Mouse (Mus musculus): ENCODE data around the gene Tgm2. TPM values are rescaled to one million over a fixed set of nuclear protein-coding genes. Genes with fewer than 3 reads are reported as not detected.

Tgm2 gene
- total RNA-seq (2021) = 10 to 100 TPM; 48.4 to 50.2 TPM
- long read RNA-seq, experiment 1, transcript Tgm2-201 (13 exons, 3,596 nt) = major isoform, 26 of 40 reads
- long read RNA-seq, experiment 1, partial matches to known transcripts = 10 of 40 reads
- long read RNA-seq, experiment 1, other reads (novel, unspliced or antisense) = 4 of 40 reads
- long read RNA-seq, experiment 2, transcript Tgm2-201 (13 exons, 3,596 nt) = major isoform, 24 of 36 reads
- long read RNA-seq, experiment 2, partial matches to known transcripts = 5 of 36 reads
- long read RNA-seq, experiment 2, other reads (novel, unspliced or antisense) = 7 of 36 reads

DNA sequence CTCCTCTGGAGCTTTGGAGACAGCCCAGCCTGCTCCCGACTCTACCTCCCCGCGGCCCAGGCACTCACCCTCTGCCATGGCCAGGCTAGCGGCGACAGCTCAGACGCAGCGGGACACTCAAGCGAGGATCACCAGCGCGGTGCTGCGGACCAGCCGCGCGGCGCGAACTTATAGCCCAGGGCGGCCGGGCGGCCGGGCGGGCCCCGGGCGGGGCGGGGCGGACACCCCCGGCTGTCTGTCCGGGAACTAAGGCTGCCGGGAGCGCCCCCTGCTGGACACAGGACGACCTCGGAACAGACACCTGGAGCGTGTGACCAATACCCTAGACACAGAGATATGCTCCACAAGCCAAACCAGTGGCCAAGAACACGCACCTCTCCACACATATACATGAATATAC lies at the start of gene Tgm2:
Gene Tgm2, minus strand, starts transcription at position 214 of the 400 bp plus-strand sequence.
- intact Hi-C loops (cut with DNase I; ENCODE audit: low total_unique reads) = loop anchor here (5.0 kb wide), 2 partner anchors 39 to 84 kb away; no protein-coding TSS in a partner anchor
- DNase-seq = peak; percentile 93

DNA sequence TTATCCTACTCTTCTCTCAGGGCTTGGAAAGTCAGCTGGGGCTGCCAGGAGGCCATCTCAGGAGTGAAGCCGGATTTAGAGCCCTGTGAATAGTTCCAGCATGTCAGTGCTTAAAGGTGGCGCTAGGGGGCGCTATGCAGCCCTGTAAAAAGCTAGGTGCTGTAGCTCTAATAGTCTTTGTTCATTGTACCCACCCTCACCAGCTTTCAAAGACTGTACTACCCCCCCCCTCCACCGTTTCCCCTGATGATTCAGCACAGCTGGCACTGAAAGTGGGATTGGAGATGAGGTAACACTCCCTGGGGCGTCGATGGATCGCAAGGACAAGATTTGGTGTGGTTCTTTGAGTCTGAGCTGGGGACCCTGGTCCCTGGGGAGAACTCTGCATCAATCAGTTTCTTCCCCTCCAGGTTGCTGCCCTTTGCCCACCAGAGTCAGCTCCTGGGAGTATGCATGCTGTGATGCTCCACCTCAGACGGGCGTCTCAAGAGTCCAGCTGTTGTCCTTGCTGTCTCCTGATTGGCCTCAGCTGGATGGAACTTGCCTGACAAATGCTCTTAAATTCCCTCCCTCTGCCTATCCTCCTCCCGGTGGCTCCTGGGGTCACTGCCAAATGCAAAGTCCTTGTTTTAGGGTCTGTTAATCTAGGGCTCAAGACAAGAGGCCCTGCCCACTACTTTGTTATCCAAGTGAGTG lies 48.9 kb upstream of the Tgm2 start:
- DNase-seq = peak; percentile 62
- intact Hi-C loops (cut with DNase I; ENCODE audit: low total_unique reads) = no loop called here

DNA sequence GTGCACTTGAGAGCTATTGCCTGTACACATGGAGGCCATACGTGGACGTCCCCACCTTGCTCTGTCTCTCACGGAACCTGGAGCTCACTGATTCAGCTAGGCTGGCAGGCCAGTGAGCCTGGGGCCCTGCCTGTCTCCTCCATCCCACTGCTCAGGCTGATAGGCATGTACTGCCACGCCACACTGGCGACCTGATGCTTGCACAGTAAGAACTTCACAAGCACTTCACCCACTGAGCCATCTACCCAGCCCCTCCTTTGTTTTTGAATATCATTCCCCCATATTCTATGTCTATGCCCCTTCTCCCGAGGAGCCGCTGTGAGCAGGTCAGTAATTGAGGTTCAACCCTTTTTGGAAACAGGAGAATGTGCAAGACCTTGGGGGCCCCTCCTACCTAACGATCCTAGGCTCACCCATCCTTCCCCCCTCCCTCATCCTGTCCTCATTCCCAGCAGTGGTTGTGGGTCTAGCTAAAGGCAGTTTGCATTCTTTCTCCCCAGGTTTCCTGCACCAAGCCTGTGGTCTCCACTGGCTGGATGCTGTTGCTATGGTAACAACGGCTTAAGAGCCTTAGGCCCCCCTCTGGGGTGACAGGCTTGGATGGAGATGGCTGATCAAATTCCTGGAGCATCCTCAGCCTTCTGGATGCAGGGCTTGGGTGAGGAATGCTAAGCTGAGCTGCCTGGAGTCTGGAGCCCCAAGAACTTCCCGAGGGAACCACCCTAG lies 47.5 kb upstream of the Tgm2 start:
- intact Hi-C loops (cut with DNase I; ENCODE audit: low total_unique reads) = no loop called here
- no peak for DNase-seq

DNA sequence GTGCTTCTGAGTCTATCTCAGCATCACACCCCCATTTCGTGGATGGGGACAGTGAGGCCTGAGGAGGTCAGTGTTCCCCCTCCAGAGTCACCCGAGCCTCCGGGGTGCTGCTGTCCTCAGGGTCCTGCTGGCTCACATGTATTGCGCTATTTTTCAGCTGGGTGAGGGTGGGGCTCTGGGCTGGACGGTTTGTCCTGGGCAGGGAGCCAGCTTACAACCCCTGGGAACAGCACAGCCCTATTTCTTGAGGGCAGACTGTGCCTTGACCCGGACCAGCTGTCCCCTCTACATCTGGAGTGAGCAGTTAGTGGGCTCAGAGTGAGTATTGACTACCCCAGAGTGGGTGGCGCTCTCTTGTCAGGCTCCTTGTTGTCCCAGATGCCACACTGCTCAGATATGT lies 44.9 kb upstream of the Tgm2 start:
- intact Hi-C loops (cut with DNase I; ENCODE audit: low total_unique reads) = no loop called here
- DNase-seq = peak; percentile 69

DNA sequence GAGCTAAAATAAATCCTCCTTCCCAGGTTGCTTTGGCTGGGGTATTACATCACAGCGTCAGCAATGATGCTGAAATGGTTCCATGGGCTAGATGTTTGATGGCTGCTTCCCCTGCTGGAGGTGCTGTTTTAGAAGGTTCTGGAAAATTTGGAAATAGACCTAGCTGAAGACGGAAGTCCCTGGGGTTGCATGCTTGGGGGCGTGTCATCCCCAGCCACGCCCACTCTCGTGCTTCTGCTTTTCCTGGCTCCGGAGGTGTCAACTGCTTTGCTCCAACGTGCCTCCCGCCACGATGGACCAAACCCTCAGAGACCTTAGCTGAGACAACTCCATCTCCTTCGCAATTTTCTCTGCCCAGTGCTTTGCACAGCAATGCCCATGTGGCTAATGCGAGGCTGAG lies 43.2 kb upstream of the Tgm2 start:
- DNase-seq = no peak
- intact Hi-C loops (cut with DNase I; ENCODE audit: low total_unique reads) = no loop called here

DNA sequence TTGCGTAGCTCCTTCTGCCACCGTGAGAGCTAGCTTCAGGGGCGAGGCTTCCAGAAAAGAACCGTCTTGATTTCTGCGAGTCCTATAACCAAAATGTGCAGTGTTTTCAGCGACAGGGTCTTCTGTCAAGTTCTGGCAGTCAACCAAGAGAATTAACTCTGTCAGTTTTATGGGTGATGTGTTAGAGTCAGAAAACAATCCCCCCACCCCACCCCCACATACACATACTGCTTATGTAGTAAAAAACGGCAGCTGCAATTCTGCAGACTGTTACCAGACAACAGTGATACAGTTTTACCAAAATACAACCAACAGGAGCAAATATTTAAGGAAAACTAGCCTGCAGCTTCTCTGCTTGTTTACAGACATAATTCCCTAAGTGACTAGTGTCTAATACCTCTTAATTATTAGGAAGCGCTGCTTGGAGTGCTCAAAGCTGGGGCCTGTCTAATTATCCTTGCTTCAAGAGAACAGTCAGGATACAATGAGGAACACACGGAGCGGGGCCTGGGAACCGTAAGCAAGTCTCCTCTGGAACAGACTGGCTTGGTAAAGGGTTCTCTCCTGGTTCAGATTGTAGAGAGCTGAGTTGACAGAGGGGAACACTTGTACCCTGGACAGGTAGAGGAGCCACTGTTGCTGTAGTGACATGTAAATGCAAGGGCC lies 40.1 kb upstream of the Tgm2 start:
- DNase-seq = no peak
- intact Hi-C loops (cut with DNase I; ENCODE audit: low total_unique reads) = no loop called here

DNA sequence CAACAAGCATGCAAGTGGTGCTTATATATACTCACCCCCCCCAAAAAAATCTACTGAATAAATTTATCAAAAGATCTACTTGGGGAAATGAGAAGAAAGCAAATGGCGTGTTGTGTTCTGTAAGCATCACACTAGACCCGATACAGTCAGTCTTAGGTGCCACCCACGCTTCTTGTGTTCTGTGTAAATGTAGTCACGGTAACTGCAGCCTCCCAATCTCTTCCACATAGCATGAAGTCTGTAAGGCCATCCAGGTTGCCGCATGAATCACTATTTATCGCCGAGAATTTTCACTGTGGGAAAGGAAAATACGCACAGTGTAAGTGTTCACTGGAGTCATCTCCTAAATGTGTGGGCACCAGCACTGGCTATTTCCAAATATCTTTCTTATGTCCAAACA lies 37.0 kb upstream of the Tgm2 start:
- intact Hi-C loops (cut with DNase I; ENCODE audit: low total_unique reads) = no loop called here
- DNase-seq = no peak

DNA sequence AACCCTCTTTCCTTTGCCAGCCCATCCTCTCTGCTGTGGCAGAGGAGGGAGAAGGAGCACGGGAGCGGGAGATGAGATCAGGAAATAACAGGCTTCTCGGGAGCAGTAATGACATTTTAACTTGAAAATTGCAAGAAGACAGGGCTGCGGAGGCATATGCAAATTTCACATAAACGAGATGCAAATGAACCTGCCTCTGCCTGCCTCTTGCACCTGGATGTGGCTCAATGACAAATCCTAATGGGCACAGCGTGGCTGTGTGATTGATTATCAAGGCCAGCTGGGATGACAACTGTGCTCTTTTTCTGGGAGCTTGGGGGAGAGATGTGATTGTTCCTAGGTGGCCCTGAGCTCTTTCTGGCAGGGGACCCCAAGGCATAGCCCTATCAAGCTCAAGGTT lies 35.7 kb upstream of the Tgm2 start:
- intact Hi-C loops (cut with DNase I; ENCODE audit: low total_unique reads) = no loop called here
- no peak for DNase-seq

DNA sequence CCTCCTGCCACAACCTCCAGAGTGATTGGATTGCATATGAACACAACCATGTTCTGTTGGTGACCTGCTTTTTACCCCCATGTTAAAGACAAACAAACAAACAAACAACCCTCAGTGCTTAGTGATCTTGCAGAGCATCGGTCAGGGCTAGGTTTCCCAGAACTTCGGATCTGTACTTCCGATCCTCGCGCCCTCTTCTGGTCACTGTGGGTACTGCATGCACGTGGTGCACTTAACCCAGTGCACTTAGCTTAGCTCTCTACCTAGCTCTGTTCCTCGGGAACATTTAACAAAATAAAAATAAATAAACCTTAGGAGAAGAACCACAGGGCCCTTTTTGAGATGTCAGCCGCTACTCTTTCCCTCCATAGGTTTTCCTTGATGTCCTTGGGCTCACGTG lies 34.6 kb upstream of the Tgm2 start:
- intact Hi-C loops (cut with DNase I; ENCODE audit: low total_unique reads) = no loop called here
- peak; percentile 64 for DNase-seq

DNA sequence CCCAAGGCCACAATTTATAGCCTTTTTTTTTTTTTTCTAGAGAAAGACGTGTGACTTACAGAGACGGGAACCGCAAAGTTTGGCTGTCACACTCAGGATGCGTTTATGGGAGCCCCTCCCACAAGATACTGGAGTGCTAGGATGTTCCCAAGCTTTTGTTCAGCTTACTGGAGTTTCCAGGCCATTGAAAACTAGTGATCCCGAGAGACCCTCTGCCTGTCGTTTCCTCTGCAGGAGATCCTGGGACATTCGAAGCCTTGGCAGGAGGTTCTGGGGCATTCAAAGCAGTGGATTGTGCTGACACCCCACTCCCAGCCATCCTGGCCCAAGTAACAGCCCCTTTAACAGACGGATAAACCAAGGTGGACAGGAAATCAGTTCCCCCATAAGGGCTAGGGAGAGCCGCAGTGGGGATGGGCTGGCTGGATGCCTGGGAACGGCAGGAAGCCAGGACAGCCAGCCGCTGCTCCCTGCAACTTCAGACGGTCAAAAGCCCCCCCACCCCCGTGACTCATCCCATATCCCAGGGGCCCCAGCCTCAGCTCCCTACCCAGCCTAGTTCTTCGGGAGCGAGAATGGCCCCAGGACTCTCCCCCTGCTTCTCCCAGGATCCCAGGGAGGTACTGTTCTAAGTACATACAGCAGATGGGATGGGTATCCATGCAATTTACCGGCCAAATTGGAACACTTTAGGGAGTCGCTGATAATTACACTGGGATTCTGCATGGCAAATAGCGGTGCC lies 33.3 kb upstream of the Tgm2 start:
- intact Hi-C loops (cut with DNase I; ENCODE audit: low total_unique reads) = no loop called here
- DNase-seq = peak; percentile 75

DNA sequence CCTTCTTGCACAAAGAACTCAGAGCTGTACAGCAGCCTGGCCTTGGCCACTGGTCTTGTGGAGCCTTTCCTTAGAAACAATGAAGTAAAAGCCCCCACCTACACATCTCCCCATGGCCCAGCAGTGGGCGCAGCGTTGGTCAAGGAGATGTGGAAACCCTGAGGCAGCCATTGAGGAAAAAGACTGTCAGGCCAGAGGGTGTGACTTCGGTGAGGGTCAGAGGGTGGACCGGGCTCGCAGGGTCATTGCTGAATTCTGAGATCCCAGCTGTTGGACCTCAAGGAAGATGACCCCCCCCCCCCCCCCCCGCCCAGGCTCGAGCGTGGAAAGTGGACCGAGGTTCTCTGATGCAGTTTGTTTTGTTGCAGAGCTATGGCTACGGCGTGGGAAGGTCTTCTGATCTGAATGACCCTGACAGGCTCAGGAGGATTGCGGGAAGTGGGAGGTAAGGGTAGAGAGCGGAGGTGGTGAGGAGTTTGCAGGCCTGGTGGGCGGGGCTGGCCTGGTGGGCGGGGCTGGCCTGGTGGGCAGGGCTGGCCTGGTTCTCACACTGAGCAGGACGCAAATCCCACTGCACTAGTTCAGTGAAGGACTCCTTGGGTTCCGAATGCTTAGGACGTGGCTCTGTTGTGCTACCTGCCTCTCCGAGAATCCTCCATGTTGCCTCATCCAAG lies 32.6 kb upstream of the Tgm2 start:
- intact Hi-C loops (cut with DNase I; ENCODE audit: low total_unique reads) = no loop called here
- DNase-seq = peak; percentile 85

DNA sequence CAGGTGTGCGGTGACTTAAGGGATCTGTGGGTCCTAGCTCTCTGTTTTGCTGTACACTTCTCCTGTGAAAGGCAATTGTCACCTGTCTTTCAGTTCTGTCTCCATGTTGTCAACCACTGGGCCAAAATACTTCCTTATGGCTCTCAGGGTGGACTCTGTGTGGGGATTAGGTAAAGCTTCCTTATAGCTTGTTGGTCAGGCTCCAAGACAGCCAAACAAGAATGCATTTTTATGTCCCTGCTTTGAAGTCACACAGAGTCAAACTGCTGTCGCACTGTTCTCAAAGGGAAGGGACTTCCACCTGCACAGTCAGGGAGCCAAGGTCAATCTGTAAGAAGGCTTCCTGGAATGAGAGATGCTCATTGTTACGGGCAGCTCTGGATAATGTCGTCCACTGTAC lies 31.9 kb upstream of the Tgm2 start:
- intact Hi-C loops (cut with DNase I; ENCODE audit: low total_unique reads) = no loop called here
- DNase-seq = no peak

DNA sequence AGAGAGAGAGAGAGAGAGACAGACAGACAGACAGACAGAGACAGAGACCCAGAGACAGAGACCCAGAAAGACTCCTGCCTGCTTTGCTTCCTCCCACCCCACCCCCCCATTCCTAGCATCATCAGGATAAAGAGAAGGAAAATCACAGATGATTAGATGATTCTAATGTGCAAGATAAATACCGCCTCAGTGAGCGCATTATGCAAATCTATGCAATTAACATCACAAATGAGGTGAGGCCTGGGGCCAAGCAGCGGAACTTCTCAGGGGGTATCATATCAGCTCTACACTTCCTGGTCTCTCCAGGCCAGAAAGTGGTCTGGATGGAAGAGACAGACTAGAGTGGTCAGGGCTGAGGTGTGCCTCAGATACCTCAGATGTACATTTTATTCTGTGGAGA lies 31.3 kb upstream of the Tgm2 start:
- intact Hi-C loops (cut with DNase I; ENCODE audit: low total_unique reads) = no loop called here
- no peak for DNase-seq

DNA sequence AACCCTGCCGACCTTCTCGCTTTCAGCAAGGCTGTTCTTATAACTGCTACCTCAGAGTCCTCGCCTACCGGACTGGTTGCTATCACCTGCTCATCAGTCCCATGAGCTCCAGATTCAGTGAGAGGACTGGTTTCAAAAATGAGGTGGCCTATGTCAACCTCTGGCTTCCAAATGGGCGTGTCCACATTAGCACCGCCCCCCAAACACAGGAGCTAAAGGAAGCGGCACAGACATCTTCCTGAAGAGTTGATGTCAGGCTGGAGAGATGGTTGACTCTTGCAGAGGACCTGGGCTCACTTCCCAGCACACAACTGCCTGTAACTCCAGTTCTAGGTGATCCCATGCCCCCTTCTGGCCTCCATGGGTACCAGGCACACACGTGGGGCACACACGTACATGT lies 30.5 kb upstream of the Tgm2 start:
- intact Hi-C loops (cut with DNase I; ENCODE audit: low total_unique reads) = no loop called here
- no peak for DNase-seq

DNA sequence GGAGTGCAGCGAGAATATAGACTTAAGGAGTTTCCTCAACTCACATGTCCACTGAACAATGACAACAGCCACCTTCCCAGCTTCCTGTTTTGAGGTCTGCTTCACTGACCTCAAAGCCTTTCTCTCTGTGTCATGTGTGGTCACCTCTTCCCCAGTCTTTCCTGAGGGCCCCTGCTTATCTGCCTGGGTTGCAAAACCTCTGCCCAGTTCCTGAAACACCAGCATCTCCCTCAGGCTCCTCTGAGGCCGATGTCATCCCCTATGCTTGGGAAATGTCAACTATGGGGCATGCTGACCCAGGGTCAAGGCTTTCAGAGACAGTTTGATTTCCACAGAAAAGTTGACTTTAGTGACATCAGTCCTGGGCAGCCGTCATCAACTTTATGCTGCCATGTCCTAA lies 29.2 kb upstream of the Tgm2 start:
- no peak for DNase-seq

DNA sequence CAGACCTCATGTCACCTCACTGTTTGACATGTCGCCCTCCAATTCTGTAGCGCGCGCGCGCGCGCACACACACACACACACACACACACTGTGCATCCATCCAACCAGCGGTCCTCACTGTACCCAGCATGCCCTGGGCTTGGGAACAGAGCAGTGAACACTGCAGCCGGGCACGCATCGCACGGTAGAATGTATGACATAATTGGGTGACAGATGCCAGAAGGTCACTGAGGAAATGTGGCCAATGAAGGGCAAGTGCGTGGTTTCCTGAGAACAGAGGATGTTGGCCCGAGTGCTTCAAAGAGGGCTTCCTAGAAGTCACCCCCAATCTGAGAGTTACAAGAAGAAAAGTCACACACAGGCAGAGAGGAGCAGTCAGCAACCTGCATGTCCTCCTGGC lies 28.7 kb upstream of the Tgm2 start:
- no peak for DNase-seq
- intact Hi-C loops (cut with DNase I; ENCODE audit: low total_unique reads) = no loop called here

More for the DNA sequence above, 29.2 kb upstream of the Tgm2 start:
- intact Hi-C loops (cut with DNase I; ENCODE audit: low total_unique reads) = no loop called here

DNA sequence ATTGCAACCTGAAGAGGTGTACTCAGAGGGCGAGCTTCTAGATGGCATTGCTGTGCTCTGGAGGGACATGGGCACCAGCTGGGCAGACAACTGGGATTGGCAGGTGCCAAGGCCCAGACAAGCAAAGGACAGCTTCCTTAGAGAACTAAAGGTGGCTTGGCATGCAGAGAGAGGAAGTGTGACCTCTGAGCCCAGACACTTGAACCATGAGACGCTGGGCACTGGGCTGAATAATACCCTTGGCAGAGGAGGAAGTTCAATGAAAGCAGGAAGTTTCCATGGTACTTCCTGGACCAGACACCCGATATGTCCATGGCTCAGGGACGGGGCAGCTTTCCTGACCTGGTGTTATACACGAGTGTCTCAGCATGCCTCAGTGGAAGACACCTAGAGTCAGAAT lies 28.2 kb upstream of the Tgm2 start:
- intact Hi-C loops (cut with DNase I; ENCODE audit: low total_unique reads) = no loop called here
- no peak for DNase-seq

DNA sequence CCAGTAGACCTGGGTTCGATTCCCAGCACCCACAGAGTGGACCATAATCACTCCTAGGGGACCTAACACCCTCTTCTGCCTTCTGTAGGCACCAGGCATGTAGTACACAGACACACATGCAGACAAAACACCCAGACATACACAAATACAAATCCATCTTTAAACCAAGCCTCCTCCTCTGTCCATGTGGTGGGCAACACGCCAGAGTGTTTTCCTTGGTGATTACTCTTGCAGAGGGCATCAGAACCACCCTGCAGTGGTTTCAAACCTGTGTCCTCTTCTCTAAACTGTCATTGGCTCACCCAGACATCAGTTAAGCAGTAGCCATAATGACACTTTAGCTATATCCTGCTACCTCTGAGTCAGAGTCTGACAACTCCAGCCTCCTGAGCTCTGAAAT lies 24.2 kb upstream of the Tgm2 start:
- intact Hi-C loops (cut with DNase I; ENCODE audit: low total_unique reads) = no loop called here
- DNase-seq = no peak

DNA sequence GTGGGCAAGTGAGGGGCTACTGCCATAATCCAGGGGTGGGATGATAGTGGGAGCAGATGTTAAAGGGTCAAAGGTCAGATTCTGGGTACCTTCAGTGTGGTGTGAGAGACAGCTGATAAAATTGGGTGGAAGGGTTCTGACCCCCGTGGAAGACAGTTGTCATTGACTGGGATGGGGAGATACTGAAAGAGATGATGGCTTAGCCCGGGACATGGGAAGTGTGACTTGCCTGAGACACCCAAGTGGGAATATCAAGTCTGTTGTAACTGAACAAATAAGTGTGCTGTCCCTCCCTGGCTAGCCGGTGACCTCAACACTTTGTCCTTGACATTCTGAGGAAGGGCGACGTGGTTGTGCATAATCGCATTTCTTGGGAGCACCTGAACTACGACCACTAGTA lies 23.5 kb upstream of the Tgm2 start:
- intact Hi-C loops (cut with DNase I; ENCODE audit: low total_unique reads) = no loop called here
- no peak for DNase-seq
